Mouse (Mus musculus) kidney, postnatal 25 days (tissue): ENCODE measurements around the gene Clic1.

Source experiments
- DNase-seq, 2 experiments: peaks; one replicate each; pipeline ENCODE4 v3.0.0; 2021; ENCODE audit warnings: mixed read lengths in 2 of 2

The Clic1 gene

DNA sequence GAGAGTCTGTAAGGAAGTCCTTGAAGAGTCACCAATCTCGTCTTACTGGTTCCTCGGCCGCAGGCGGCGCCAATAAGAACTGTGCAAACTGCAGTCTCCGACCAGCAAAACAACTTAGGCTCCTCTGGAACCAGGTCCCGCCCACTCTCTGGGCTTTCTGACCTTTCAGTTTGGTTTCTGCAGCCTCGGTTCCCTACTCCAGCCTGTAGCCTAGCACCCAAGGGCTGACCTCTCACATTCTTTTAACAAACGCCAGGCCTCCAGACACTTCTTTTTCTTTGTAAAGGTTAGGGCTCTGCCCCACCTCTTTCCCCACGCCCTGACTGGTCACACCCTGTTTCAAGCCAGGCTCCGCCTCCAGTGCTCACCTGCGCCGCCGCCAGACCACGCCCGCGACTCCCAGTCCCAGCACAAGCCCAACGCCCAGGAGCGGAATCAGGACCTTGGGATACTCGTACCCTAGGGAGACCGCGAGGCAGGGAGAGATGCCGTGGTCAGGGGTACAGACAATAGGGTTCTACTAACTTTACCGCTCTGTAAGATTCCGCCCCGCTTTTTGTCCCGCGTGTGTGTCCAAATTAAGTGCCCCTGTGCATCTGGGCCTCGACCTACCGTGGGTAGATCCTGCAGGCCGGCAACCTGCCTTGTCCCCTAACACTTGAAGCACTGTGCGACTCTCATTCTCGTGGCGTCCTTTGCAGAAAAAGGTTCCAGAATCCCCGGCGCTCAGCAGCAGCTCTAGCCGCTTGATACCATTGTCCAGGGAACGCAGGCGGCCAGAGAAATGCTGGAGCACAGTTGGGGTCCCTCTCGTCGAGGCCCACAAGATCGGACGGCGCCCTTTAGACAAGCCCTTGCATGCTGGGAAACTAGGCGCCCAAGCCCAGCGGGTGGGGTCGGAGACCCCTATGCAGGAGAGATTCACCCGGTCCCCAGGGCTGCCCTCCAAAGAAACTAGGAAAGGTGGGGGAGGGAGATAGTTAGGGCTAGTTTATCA lies 15.5 kb downstream of the Clic1 start, which contains the start of gene Ly6g6c:
Ly6g6c (plus strand) TSS at position 438 of the 997 bp plus-strand sequence.
- peak; percentile 77 to 88 for DNase-seq

DNA sequence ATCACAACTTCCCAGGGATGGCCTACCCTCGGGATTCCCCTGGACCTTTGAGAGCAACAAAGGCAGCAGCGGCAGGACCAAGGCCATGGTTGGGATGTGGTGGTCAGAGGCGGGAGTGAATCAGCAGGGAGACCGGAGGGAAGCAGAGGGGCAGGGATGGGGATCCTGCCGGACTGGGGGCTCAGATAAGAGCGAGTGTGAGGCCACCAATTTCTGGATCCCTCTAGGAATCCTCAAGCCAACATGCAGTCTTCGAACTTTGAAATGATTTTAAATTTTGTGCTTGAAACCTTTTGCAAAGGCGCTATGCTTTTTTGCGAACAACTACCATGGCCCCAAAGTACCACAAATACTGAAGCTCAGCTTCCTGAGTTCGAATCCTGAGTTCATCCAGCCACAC lies 16.3 kb downstream of the Clic1 start, which contains the start of gene Mpig6b:
Mpig6b (minus strand) TSS at position 101 of the 400 bp plus-strand sequence.
- DNase-seq, result no peak

DNA sequence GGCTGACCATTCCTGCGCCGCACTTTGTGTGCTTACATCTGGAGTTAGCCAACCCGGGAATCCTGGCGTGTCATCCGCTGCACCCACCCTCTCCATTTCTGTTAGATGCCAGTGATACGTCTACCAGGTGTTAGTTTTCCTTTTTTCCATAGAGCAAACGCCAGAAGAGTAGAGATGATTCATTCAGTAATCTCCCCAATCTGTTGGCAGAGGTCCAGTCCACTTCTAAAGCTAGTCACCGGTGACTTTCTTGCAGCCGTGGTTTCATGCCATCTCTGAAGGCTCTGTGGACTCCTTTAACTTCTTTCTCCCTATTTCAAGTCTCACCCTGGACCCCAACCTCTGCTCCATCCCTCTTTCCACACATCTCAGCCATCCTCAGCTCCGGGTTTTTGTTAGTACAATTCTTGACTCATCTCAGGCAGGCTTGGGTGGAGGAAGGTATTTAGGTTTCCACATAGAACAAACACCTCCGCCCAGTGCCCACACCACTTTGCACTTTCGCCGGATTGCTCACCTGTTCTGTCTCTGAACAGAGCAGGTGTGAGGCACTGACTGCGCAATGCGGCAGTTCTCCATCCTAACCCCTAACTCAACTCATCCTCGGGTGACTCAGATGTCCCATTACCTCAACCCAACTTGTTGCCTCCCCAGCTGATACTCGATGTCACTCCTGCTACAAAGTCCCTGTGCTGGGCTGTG lies 18.6 kb downstream of the Clic1 start:
- no peak for DNase-seq

DNA sequence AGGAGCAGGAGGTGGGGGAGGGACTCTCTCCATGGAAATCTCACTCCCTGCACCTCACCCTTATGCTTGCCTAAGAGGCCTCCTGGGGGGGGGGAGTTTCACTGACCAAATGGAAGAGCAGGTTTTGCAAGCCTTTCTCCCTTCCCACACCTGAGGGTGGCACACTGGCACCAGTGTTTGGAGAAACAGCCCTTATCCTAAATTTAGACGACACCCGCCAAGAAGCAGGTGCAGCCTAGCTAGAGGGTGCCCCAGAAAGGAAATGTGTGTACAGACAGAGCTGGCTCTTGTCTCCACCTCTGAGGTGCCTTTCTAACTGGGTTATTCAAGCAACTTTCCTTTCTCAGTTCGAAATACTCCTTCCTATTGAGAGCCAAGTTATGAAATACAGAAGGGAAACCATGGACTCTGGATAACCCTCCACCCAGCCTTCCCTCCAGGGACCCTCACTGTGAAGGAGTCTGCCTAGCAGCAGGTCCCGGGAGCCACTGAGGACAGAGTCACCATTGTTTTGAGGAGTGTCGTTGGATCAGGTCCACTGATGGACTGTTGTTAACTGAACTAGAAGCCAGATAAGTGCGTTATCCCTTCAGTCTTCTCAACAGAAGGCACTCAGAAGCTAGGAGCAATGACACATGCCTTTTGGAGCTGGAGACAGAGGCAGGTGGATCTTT lies 20.9 kb downstream of the Clic1 start:
- DNase-seq, result no peak

DNA sequence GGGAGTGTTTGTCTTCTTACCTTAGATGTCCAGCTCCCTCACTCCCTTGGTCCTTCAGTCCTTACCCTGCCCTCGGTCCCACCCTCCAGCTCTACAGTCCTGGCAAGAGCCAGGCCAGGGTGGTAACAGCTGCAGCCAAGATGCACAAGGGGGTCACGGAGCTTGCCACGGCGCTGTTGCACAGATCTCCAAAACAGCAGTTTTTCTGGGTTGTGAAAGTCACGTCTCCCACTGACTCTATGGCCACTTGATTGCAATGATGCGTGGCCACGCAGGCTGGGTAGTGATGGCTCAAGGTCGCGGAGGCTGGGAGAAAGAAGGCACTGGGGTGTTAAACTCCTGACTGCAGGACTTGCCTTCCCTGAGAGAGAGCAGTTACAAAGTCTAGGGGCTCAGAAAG lies 21.7 kb downstream of the Clic1 start:
- DNase-seq, result peak in 1 of 2 experiments; percentile 59

DNA sequence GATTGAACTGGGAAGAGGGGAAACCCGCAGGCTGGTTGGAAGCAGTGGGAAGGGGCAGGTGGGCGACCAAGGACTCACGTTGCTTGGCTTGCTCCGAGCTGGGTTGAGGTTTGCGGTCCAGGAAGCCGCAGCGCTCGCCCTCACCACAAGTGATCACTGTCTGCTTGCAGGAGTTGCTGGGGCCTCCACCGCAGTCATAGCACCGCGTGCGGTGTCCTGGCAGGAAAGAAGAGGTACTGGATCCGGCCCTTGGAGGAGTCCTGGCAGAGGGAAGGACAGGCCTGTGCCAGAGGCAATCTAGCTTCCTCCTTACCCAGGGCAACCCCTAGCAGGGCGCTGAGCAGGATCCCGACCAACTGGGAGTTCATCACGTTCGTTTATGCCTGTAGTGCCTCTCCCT lies 24.3 kb downstream of the Clic1 start:
- DNase-seq, result no peak

DNA sequence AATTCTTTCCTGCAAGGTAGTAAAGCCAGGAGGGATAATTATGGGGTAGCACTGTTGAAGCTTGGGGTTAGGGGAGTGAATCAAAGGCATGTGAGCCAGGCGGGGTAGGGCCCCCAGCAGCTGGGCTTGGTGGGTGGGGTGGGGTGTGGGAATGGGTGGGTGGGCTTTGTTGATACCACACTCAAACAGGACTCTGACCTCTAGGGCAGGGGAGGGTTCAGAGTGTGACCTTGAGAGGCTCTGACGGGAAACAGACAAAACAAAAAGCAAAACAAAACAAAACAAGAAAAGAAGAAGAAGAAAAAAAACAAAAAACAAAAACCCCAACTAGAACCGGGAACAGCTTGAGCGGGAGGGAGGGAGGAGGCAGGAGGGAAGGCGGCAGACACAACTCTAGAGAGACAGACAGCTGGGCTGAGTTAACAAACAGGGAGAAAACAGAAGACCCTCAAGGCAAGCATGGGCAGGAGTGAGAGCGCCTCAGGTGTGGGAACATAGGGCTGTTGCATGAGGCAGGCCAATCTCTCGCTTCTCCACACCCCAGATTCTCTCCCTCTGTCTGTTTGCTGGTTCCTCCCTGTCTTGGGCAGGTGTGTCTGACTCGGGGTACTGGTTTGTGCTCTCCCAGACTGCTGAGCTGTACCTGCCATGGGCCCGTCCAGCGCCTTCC lies 26.9 kb downstream of the Clic1 start, which contains the start of gene Ly6g6e:
Ly6g6e (plus strand) TSS at position 396 of the 670 bp plus-strand sequence.
- DNase-seq, result no peak

DNA sequence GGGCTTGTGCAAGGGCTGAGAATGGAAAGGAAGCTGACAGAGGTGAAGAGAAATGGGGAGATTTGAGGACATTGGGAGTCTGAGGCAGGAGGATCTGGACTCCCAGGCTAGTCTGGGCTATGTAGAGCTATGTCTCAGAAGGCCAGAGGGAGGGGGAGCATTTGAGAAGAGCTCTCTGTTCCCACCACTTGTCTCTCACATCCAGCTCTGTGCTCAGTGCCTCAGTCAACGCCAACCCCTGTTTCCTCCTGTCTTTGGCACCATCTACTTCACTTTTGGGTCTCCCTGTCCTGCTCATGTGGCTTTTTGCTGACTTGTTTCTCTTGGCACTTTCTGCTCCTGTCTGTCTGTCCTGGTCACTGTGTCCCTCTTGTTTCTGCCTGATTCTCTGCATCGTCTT lies 27.5 kb downstream of the Clic1 start:
- no peak for DNase-seq

DNA sequence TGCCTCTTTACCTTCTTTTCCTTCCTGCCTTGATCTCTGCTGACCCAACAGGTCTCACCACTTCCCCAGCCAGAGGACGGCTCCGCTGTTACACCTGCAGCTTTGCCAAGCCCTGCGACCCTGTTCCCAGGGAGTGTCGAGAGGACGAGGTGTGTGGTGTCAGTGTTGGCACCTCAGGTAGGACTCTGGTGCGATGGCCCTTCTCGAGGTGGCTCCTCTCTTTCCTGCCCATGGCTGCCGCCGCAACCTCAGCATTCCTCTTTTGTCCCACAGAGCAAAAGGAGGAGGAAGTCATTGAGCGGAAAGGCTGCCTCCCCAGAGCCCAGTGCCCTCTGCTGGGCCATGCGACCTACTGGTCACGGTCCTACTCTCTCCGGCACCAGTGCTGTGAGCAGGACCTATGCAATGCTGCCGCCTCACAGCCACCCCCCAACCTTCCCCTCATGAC lies 28.0 kb downstream of the Clic1 start, which contains the start of gene Ly6g6d:
Ly6g6d (minus strand) TSS at position 280 of the 448 bp plus-strand sequence.
- DNase-seq, result peak; percentile 73 to 87

DNA sequence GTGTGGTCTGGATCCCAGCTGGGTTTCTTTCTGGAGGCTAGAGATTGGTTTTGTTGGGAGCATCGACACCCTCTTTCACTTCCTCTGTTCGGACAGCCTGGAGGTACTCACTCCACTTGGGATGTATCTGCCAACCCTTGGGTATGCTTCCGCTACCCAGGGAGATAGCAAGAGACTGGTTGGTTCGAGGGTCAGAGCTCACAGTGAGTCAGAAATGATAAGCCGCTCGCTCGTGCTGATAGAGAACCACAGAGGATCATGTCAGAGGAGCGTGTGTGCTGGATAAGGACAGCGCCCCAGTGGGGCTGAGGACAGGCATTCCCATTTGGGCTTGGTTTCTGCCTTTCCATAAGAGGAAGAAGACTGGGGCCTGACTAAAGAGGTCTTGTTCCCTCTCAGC lies 30.0 kb downstream of the Clic1 start:
- DNase-seq, result no peak

DNA sequence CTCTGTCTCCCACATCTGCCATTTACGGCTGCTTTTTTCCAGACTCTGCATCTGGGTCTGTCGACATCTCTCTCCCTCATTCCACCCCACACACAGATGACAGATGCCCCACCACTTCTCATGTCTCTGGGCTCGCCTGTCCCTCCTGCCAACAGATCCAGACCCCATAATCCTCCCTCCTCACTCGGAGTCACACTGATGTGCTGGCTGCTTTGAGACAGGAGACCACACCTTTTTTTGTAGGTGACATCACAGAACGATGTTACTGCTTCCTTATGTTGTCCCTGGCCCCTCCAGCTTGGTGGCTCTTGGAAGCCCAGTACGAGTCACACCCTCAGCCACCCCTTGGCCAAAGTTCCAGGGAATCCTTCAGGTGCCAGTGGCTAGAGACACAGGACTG lies 30.5 kb downstream of the Clic1 start:
- DNase-seq, result no peak

DNA sequence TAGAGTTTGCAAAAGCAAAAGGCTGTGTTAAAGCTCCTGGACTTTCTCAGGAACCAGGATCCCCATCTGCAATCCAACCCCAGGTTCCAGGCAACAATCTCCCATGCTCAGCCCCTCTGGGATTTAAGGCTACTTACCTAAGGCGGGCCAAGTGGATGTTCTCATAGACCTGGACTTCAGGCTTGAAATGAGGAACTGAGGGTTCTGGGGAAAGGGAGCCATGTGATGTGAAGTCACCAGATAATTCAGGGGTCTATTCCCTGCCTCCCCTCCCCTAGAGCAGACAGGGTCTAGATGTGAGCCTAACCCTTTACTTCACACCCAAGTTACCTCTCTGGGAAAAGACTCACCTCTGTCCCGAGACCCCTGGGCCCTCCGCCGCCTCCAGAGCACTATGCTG lies 30.9 kb downstream of the Clic1 start:
- no peak for DNase-seq

DNA sequence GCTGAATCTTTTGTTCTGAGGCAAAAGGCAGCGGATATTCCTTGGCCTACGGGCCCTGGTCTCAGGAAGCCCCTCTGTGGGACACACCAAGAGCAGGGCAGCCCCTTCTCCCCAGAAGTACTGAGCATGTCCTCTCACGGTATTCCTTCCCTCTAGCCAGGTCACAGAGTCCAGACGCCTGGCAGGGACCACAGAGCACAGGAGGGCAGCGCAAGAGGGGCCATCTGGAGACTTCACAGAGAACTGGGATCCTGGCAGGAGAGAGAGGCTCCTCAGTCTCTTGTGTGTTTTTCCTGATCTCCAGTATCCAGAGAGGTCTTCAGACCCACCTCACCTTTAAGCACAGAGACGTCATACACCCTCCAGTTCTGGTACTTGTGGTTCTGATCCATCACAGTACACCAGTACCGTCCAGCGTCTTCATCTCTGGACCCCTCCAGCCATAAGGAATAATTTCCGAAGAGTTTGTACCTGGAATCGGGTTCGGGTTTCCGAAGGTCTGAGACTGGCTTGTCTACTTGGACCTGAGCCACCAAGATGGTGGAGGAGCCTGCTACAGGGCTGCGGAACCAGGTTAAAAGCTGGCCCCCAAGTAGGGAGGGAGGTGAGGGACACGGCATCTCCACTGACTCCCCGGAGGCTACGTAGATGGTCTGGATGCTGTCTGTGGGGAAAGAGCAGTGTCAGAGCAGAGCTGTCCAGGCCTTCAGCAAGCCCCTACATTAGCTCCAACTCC lies 33.2 kb downstream of the Clic1 start:
- no peak for DNase-seq

DNA sequence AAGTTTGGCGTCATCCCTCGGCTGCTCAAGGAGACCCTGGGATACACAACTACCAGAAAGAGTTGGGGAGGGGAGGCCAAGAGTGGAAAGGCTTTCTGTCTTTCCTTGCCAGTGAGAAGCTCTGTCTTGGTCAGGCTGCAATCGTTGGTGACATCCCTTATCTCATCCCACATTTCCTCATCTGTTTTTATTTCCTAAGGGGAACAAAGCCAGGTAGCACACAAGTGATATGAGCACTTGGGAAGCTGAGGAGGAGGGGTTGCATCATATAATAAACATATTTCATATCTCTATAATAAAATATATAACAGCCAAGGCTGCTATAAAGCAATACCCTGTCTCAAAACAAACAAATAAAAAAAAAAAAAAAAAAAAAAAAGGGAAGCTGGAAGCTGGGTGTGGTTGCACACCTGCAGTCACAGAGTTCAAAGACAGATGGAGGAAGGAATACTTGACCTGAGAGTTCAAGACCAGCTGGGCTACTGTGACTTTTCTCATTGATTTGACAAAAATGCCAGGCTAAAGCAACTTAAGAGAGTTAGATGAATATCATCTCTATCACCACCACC lies 34.2 kb downstream of the Clic1 start:
- no peak for DNase-seq

DNA sequence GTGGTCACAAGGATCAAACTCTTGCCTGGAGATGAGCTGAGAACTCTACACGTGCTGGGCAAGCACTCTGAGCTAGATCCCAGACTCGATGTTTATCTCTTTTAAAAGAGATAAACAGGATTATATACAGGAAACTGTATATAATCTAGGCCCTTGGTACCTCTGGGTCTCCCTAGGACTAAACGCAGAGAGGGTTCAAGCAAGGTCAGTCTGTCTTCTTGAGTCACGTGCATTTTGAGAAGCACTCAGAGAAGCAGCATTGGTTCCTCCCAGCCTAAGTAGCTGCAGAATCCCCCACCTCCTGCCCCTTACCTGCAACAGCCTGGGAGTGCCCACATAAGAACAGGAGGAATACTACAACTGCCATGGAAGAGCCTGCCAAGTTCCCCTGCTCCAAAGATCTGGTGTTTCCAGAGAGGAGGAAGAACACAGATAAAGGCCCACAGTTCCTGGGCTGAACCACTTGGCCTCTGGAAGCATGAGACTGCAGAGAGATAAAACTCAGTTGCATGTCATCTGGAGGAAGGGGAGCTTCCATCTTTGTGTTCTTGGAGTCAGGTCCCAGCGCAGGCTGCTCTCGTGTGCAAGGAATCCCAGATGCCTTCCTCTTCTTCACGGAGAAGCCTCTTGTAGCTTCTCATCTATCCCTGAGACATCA lies 35.6 kb downstream of the Clic1 start, which contains the start of gene Ly6g6f:
Ly6g6f (minus strand) TSS at position 403 of the 658 bp plus-strand sequence.
- DNase-seq, result no peak

DNA sequence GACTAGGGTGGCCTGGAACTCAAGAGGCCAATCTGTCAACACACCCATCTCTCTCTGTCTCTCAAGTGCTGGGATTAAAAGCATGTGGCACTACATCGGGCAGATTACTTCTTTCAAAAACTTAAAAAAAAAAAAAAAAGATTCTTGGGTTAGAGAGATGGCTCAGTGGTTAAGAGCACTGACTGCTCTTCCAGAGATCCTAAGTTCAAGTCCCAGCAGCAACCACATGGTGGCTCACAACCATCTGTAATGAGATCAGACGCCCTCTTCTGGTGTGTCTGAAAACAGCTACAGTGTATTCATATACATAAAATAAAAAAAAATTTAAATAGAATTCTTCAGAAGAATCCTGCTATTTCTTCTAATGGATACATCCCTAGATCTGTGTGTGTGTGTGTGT lies 38.4 kb downstream of the Clic1 start:
- no peak for DNase-seq

DNA sequence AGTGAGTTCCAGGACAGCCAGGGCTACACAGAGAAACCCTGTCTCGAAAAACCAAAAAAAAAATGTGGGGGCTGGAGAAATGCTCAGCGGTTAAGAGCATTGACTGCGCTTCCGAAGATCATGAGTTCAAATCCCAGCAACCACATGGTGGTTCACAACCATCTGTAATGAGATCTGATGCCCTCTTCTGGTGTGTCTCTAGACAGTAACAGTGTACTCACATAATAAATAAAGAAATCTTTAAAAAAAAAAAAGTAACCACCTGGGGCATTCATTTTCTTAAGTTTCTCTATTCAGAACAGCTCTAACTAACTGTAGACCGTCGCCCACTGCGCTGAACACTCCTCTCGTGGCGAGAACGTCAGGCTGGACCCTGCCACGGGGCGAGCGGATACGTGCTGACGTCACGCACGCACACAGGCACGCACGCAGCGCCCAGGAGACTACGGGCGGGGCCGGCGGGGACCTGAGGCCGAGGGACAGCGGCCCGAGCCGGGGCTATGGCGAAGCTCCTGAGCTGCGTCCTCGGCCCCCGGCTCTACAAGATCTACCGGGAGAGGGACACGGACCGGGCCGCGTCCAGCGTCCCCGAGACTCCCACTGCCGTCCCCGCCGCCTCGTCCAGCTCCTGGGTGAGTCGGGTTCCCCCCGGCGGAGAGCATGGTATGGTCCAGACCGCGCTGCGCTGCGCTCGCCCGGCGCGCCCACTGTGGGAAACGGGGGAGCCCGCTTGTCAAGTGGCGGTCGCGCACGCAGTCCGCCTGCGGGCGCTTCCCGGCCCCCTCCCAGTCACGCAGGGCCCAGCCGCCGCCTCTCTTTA lies 39.3 kb downstream of the Clic1 start, which contains the start of gene Abhd16a:
Abhd16a (plus strand) TSS at position 439 of the 820 bp plus-strand sequence.
- peak; percentile 95 to 98 for DNase-seq

DNA sequence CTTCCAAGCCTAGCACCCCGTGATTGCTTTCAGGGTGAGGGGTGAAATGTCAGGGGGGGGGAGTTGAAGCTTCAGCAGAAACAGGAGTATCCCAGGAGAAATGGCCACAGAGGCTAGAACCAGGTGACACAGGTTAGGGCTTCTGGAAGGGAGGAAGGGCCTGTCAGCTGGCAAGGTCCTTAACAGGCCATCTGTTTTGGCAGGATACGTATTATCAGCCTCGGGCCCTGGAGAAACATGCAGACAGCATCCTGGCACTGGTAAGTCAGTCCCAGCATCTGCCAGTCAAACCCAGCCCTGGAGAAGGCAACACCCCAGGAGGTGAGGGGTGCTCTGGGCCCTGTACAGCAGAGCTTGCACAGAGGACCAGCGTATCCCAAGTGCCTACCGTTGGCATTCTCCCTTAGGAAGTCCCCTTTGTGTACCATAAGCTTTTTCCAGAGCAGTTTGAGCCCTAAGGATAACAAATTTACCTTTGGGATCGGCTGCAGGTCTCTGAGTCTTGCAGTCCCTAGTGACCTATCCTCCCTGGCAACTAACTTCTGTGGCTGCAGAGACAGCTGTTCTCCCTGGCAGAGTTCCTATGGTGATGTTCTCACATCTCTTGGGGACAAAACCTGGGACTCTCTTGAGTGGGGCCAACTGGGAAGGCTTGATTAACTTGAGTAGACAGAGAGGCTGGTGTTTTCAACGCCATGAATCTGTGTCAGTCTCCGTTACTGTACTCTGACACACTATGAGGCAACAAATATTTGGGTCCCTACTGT lies 40.6 kb downstream of the Clic1 start:
- DNase-seq, result no peak
